Mouse (Mus musculus) activated CD4-positive, CD25-positive, alpha-beta regulatory T cell, adult 4 months (primary cell): Measurements from ENCODE around the gene Sigirr. TPM values are rescaled to one million over a fixed set of nuclear protein-coding genes. Genes with fewer than 3 reads are reported as not detected.

Source experiments
- ATAC-seq: one replicate; pipeline ENCODE4 v1.8.0; 2017
- polyA plus RNA-seq, 2 experiments: library from polyadenylated mRNA; unstranded; fragments of 100-300 nt; shearing (Covaris generic); gene quantifications; one replicate each; pipeline ENCODE4 v1.2.1; 2017

Gene Sigirr
- polyA plus RNA-seq, 2 experiments from 2014 or later, result 163 to 179 TPM

GRCm38 (mm10) chr7:141096649-141097056 is 3.7 kb downstream of the Sigirr start:
- ATAC-seq, result peak; percentile 73

- peak; percentile 23 for ATAC-seq
These were observed 4.4 kb downstream of the Sigirr start for GRCm38 (mm10) chr7:141096021-141096420.

GRCm38 (mm10) chr7:141094487-141095205 is 5.7 kb downstream of the Sigirr start:
- no peak for ATAC-seq

GRCm38 (mm10) chr7:141093950-141094349 is 6.4 kb downstream of the Sigirr start:
- no peak for ATAC-seq

GRCm38 (mm10) chr7:141092051-141092735 is 8.2 kb downstream of the Sigirr start:
- ATAC-seq, result peak; percentile 59

GRCm38 (mm10) chr7:141090228-141090627 is 10.1 kb downstream of the Sigirr start:
- ATAC-seq, result no peak

GRCm38 (mm10) chr7:141088473-141088872 is 11.9 kb downstream of the Sigirr start:
- peak; percentile 18 for ATAC-seq

- ATAC-seq, result peak; percentile 50
These were observed 12.5 kb downstream of the Sigirr start for GRCm38 (mm10) chr7:141087894-141088293.

- ATAC-seq, result no peak
These were observed 20.6 kb downstream of the Sigirr start for GRCm38 (mm10) chr7:141079481-141080449.

- ATAC-seq, result no peak
These were observed 21.5 kb downstream of the Sigirr start for GRCm38 (mm10) chr7:141078876-141079275.

GRCm38 (mm10) chr7:141077841-141078240 is 22.5 kb downstream of the Sigirr start, which contains the start of gene Pkp3:
TSS of gene Pkp3 (plus strand) at chr7:141078218.
- ATAC-seq, result no peak

GRCm38 (mm10) chr7:141073782-141074181 is 26.6 kb downstream of the Sigirr start:
- ATAC-seq, result no peak

GRCm38 (mm10) chr7:141072017-141072745 is 28.2 kb downstream of the Sigirr start:
- ATAC-seq, result peak; percentile 90

GRCm38 (mm10) chr7:141070058-141070862 is 30.1 kb downstream of the Sigirr start:
- no peak for ATAC-seq

GRCm38 (mm10) chr7:141068351-141068750 is 32.0 kb downstream of the Sigirr start:
- ATAC-seq, result no peak

GRCm38 (mm10) chr7:141064576-141064975 is 35.8 kb downstream of the Sigirr start:
- no peak for ATAC-seq

- peak; percentile 57 for ATAC-seq
These were observed 36.2 kb downstream of the Sigirr start for GRCm38 (mm10) chr7:141064175-141064574.

- no peak for ATAC-seq
These were observed 37.0 kb downstream of the Sigirr start for GRCm38 (mm10) chr7:141063353-141063752.

- ATAC-seq, result no peak
These were observed 37.8 kb downstream of the Sigirr start for GRCm38 (mm10) chr7:141062525-141062924.

- ATAC-seq, result no peak
These were observed 39.1 kb downstream of the Sigirr start for GRCm38 (mm10) chr7:141061269-141061692.
